Mouse (Mus musculus) stomach, embryonic 14.5 days (tissue): ENCODE data around the gene Lcn2. TPM values are rescaled to one million over a fixed set of nuclear protein-coding genes. Genes with fewer than 3 reads are reported as not detected.

Experiments
- ATAC-seq: fragments of 200-750 bp; cut with Nextera tagmentation; 2 replicates; pipeline ENCODE4 v1.8.0; 2017; ENCODE audit warnings: low read depth, moderate TSS enrichment; ENCODE audit not compliant: insufficient number of reproducible peaks, insufficient read depth, low FRiP score
- H3K27ac ChIP-seq: fragments of 300-500 bp; sonication (generic); 2 replicates; pipeline ENCODE4 v1.5.1; 2014; ENCODE audit warnings: mild to moderate bottlenecking, low read length, moderate library complexity, mixed read lengths
- H3K27me3 ChIP-seq: fragments of 300-500 bp; sonication (generic); 2 replicates; pipeline ENCODE4 v1.6.1; 2014; ENCODE audit warnings: low read length, control low read depth, mixed read lengths; ENCODE audit not compliant: control insufficient read depth, insufficient read depth
- H3K36me3 ChIP-seq: fragments of 300-500 bp; sonication (generic); 2 replicates; pipeline ENCODE4 v1.6.1; 2014; ENCODE audit warnings: mild to moderate bottlenecking, control low read depth, low read length, moderate library complexity, mixed read lengths; ENCODE audit not compliant: control insufficient read depth, insufficient read depth
- H3K4me1 ChIP-seq: fragments of 300-500 bp; sonication (generic); 2 replicates; pipeline ENCODE4 v1.6.1; 2014; ENCODE audit warnings: low read length, control low read depth, mixed read lengths; ENCODE audit not compliant: control insufficient read depth, insufficient read depth
- H3K4me2 ChIP-seq: fragments of 300-500 bp; sonication (generic); replicated peaks from 2 replicates; pipeline ENCODE4 v1.6.1; 2014; ENCODE audit warnings: low read depth, low read length, control low read depth
- H3K4me3 ChIP-seq: fragments of 300-500 bp; sonication (generic); 2 replicates; pipeline ENCODE4 v1.5.1; 2014; ENCODE audit warnings: low read depth, low read length, control low read depth
- H3K9ac ChIP-seq: fragments of 300-500 bp; sonication (generic); replicated peaks from 2 replicates; pipeline ENCODE4 v1.6.1; 2014; ENCODE audit warnings: low read depth, mild to moderate bottlenecking, control low read depth, low read length, moderate library complexity, mixed read lengths
- H3K9me3 ChIP-seq: fragments of 300-500 bp; sonication (generic); 2 replicates; pipeline ENCODE4 v1.6.1; 2016; ENCODE audit warnings: low read depth, low read length, control low read depth; ENCODE audit not compliant: control insufficient read depth
- WGBS: fragments of 180-500 bp; shearing (Covaris S2); extraction: QIAGEN DNeasy Blood & Tissue Kit; methylation state at CpG from one replicate; pipeline ENCODE4 v1.1.7; 2014; 5-methylcytosine and 5-hydroxymethylcytosine counted together
- polyA plus RNA-seq: library from polyadenylated mRNA; unstranded; fragments of >200 nt; fragmentation: Nextera tagmentation; extraction: Ambion mirVana; gene quantifications from 2 replicates; pipeline ENCODE4 v1.2.1, GENCODE M21; 2014

Lcn2 gene
- polyA plus RNA-seq, 1 experiment from 2014 or later = 3.7 TPM

DNA sequence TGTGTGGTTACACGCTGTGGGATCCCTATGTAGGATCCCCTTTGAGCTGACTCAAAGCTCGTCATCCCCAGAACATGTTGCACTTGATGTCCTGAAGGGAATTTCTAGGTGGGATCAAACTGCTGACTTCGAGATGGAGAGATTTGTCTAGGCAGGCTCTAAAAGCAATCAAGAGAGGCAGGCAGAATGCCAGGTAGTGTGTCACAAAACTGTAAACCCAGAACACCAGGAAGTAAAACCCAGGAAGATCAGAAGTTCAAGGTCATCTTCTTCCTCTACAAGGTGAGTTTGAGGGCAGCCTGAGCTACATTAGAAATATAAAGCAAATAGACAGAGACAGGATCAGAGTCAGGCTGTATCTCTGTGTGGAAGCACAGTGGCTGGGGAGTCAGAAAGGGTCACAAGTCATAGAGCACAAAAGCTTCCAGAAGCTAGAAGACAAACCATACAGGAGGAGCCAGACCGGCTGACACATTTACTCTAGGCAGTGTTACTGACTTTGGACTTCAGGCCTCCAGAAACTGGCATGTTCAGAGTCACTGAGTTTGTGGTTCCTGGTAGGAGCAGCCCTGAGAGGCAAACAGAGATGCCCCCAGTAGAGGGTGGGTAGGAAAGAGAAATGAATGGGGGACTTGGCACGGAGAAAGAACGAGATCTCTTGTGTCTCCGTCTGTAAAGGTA, 19.2 kb upstream of the Lcn2 start:
- no peaks in the 10 kb centered on the region for H3K4me1 ChIP-seq
- no peak overlapping the region for H3K4me2 ChIP-seq
- H3K9me3 ChIP-seq = no peaks in the 10 kb centered on the region
- H3K4me3 ChIP-seq = no peak overlapping the region
- H3K9ac ChIP-seq = no peak overlapping the region
- WGBS = 80% methylated on average over 7 of the region's 7 CpGs
- H3K27me3 ChIP-seq = no peaks in the 10 kb centered on the region
- peaks cover 4% of the 10 kb centered on the region; the same call in 1 of the 2 replicates for H3K36me3 ChIP-seq
- no peak for ATAC-seq
- no peak overlapping the region for H3K27ac ChIP-seq

- no peaks in the 10 kb centered on the region for H3K27me3 ChIP-seq
- WGBS = 13% methylated on average over 2 of the region's 2 CpGs
- ATAC-seq = no peak
These were observed 16.6 kb upstream of the Lcn2 start for GRCm38 (mm10) chr2:32404663-32405062.

GRCm38 (mm10) chr2:32396695-32397094, 8.6 kb upstream of the Lcn2 start:
- Histone ChIP-seq H3K36me3 (peaks cover 7% of the 10 kb centered on the region; the same call in 1 of the 2 replicates), H3K4me1 (peaks cover 6% of the 10 kb centered on the region; the same call in 1 of the 2 replicates), H3K4me2 (peak overlapping the region; percentile 95), H3K4me3 (peak overlapping the region; percentile 80), H3K9me3 (no peaks in the 10 kb centered on the region), H3K9ac (peak overlapping the region; percentile 70), H3K27ac (no peak overlapping the region; the same call in 1 of the 2 replicates), H3K27me3 (no peaks in the 10 kb centered on the region)
- ATAC-seq = no peak
- WGBS = 0% methylated on average over 15 of the region's 15 CpGs

More at GRCm38 (mm10) chr2:32404663-32405062, 16.6 kb upstream of the Lcn2 start:
- Histone ChIP-seq H3K4me2 (no peak overlapping the region), H3K9me3 (no peaks in the 10 kb centered on the region), H3K27ac (no peak overlapping the region), H3K9ac (no peak overlapping the region), H3K4me1 (no peaks in the 10 kb centered on the region), H3K4me3 (no peak overlapping the region), H3K36me3 (peaks cover 12% of the 10 kb centered on the region; the same call in 1 of the 2 replicates)

- WGBS = under 1% methylated on average over 59 of the region's 59 CpGs
- ATAC-seq = peak; percentile 94
- Histone ChIP-seq H3K4me2 (peak overlapping the region; percentile 95), H3K4me3 (peak overlapping the region; percentile 80), H3K4me1 (peaks cover 6% of the 10 kb centered on the region; the same call in 1 of the 2 replicates), H3K9ac (peak overlapping the region; percentile 70), H3K36me3 (peaks cover 5% of the 10 kb centered on the region; the same call in 1 of the 2 replicates), H3K9me3 (no peaks in the 10 kb centered on the region), H3K27ac (peak overlapping the region; percentile 84), H3K27me3 (no peaks in the 10 kb centered on the region)
These were observed 8.0 kb upstream of the Lcn2 start for GRCm38 (mm10) chr2:32395946-32396621.

DNA sequence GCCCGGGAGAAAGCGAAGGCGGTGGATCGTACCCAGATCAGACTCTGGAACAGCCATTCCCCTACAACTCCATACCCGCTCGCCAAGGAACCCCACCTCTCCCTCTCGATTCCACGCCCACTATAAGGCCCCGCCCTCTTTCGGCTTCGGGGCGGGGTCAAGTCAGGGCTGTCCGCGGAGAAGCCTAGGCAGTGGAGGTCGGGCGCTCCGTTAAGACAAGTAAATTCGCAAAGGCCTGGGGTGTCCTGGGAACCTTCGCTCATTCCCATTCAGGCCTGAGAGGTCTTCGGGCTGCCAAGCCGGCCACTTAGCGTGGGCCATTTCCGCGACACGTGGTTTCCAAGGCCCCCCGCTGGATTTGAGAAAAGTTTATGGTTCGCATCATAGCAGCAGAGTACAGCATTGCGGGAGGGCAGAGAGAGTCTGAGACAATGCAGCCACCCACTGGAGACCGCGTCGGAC, 7.5 kb upstream of the Lcn2 start, which contains the start of gene Ptges2:
Gene Ptges2 (plus strand): TSS at position 413 of the 462 bp plus-strand sequence.
- Histone ChIP-seq H3K9me3 (no peaks in the 10 kb centered on the region), H3K4me2 (peak within 1 kb of the TSS; percentile 95), H3K36me3 (no peaks in the 10 kb centered on the region), H3K27ac (peak within 1 kb of the TSS; percentile 84), H3K27me3 (no peaks in the 10 kb centered on the region), H3K4me3 (peak within 1 kb of the TSS; percentile 80), H3K4me1 (peaks cover 6% of the 10 kb centered on the region; the same call in 1 of the 2 replicates), H3K9ac (peak within 1 kb of the TSS; percentile 70)
- ATAC-seq = peak; percentile 85
- under 1% methylated on average over 31 of the region's 31 CpGs for WGBS

DNA sequence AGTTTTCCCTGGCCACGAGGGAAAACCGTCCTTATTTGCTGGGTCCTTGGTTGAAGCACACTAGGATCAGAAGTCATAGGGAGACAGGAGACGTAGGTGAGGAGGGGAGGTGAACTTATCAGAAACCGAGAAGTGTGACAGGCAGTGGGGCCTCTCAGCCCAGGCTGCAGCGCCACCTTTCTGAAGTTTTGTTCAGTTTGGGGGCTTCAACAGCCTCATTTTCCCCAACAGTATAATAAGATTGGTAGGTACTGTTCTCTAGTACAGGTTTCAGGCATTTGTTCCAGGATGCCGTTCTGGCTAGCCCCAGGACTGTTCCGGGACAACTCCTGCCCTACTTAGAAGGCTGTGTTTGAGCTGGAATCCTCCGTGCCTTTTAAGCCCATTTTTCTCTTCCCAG, 6.9 kb upstream of the Lcn2 start:
- peak overlapping the region; percentile 84 for H3K27ac ChIP-seq
- H3K4me3 ChIP-seq = peak overlapping the region; percentile 80
- peaks cover 6% of the 10 kb centered on the region; the same call in 1 of the 2 replicates for H3K4me1 ChIP-seq
- no peaks in the 10 kb centered on the region for H3K27me3 ChIP-seq
- no peaks in the 10 kb centered on the region for H3K36me3 ChIP-seq
- no peak for ATAC-seq
- peak overlapping the region; percentile 95 for H3K4me2 ChIP-seq
- peak overlapping the region; percentile 70; the same call in 1 of the 2 replicates for H3K9ac ChIP-seq
- no peaks in the 10 kb centered on the region for H3K9me3 ChIP-seq
- WGBS = 2% methylated on average over 8 of the region's 8 CpGs

DNA sequence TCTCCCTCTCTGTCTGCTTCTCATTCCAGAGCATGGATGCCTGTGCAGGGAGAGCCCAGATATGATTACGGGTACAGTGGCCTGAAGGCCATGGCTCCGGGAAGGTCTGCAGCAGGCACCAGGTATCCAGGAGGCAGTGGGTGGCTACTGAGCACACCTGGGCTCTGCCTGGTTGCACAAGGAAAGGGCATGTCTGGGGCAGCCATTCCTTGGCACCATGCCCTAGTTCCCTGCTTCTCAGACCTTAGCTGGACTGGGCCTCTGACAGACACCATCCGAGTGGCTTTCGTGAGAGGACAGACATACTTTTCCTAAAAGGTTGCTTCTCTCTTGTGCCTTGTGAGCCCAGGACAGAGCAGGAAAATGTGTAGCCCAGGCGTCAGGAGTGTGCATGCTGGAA, 4.0 kb upstream of the Lcn2 start:
- Histone ChIP-seq H3K4me3 (no peak overlapping the region), H3K27me3 (no peaks in the 10 kb centered on the region), H3K9me3 (no peaks in the 10 kb centered on the region), H3K36me3 (no peaks in the 10 kb centered on the region), H3K9ac (no peak overlapping the region), H3K4me2 (no peak overlapping the region), H3K4me1 (peaks cover 4% of the 10 kb centered on the region; the same call in 1 of the 2 replicates), H3K27ac (no peak overlapping the region)
- no peak for ATAC-seq
- WGBS = 76% methylated on average over 5 of the region's 5 CpGs

DNA sequence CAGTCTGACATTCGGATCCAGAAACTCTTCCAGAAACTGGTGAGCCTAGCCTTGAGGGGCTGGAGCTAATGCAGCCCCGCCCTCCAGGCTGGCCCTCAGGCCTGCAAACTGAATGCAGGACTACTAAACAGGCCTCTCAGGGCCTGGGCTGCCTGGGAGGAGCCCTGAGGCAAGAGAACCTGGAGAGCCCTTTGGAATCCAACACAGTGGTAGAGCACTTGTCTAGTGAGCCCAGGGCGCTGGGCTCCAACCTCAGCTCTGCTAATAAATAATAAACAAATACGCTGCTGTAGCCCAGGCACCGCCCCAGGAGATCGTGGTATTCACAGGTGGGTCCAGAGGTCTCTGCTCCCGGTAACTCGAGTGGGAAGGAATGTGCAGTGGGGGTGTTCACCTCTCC, 2.8 kb upstream of the Lcn2 start:
- no peak overlapping the region for H3K4me2 ChIP-seq
- H3K4me1 ChIP-seq = no peaks in the 10 kb centered on the region
- ATAC-seq = no peak
- H3K9me3 ChIP-seq = no peaks in the 10 kb centered on the region
- H3K36me3 ChIP-seq = no peaks in the 10 kb centered on the region
- H3K27ac ChIP-seq = no peak overlapping the region
- no peak overlapping the region for H3K9ac ChIP-seq
- H3K4me3 ChIP-seq = no peak overlapping the region
- WGBS = 61% methylated on average over 8 of the region's 8 CpGs
- no peaks in the 10 kb centered on the region for H3K27me3 ChIP-seq
